Mouse (Mus musculus) ovary, postnatal 14 days (tissue): Measurements from ENCODE around the gene Tsx.
A peak's percentile ranks its signal among the peaks of the same experiment; 100 is the strongest.
"Not testable (repeated sequence)": the region's sequence is repeated elsewhere in the genome, so short reads cannot be mapped to it uniquely, and the experiment has no call there.

Experiments
- DNase-seq: peaks from one replicate; pipeline ENCODE4 v3.0.0; 2022; ENCODE audit warnings: low spot score

The Tsx gene

GRCm38 (mm10) chrX:103414167-103414566 is at the start of gene Tsx:
Gene Tsx, plus strand, starts transcription at chrX:103414467.
- DNase-seq = no peak

- no peak for DNase-seq
These were observed 48.1 kb upstream of the Tsx start for GRCm38 (mm10) chrX:103366201-103366600.

- DNase-seq = no peak
These were observed 45.6 kb upstream of the Tsx start for GRCm38 (mm10) chrX:103368650-103369049.

GRCm38 (mm10) chrX:103371221-103371620 is 43.0 kb upstream of the Tsx start:
- no peak for DNase-seq

GRCm38 (mm10) chrX:103371627-103372026 is 42.6 kb upstream of the Tsx start:
- no peak for DNase-seq

- DNase-seq = no peak
These were observed 40.0 kb upstream of the Tsx start for GRCm38 (mm10) chrX:103374250-103374649.

- no peak for DNase-seq
These were observed 29.7 kb upstream of the Tsx start for GRCm38 (mm10) chrX:103384528-103384927.

GRCm38 (mm10) chrX:103388131-103388530 is 26.1 kb upstream of the Tsx start:
- DNase-seq = no peak

GRCm38 (mm10) chrX:103393841-103394240 is 20.4 kb upstream of the Tsx start:
- no peak for DNase-seq

- no peak for DNase-seq
These were observed 9.2 kb upstream of the Tsx start for GRCm38 (mm10) chrX:103405021-103405420.

GRCm38 (mm10) chrX:103421710-103422109 is 7.4 kb downstream of the Tsx start, which contains the start of gene Gm26992:
Gene Gm26992, plus strand, starts transcription at chrX:103422010.
- no peak for DNase-seq

- DNase-seq = no peak
These were observed 13.4 kb downstream of the Tsx start for GRCm38 (mm10) chrX:103427677-103428076.

- no peak for DNase-seq
These were observed 18.0 kb downstream of the Tsx start for GRCm38 (mm10) chrX:103432293-103432692.

- no peak for DNase-seq
These were observed 23.8 kb downstream of the Tsx start for GRCm38 (mm10) chrX:103438023-103438422.

GRCm38 (mm10) chrX:103440803-103441202 is 26.5 kb downstream of the Tsx start:
- peak; percentile 16 for DNase-seq

- DNase-seq = peak; percentile 33
These were observed 29.5 kb downstream of the Tsx start for GRCm38 (mm10) chrX:103443755-103444154.

GRCm38 (mm10) chrX:103447539-103448169 is 33.4 kb downstream of the Tsx start:
- DNase-seq = peak; percentile 12

GRCm38 (mm10) chrX:103448429-103448828 is 34.2 kb downstream of the Tsx start:
- DNase-seq = not testable (repeated sequence)

- not testable (repeated sequence) for DNase-seq
These were observed 34.9 kb downstream of the Tsx start for GRCm38 (mm10) chrX:103448943-103449722.

GRCm38 (mm10) chrX:103452815-103453214 is 38.5 kb downstream of the Tsx start:
- no peak for DNase-seq

GRCm38 (mm10) chrX:103460056-103460455 is 45.8 kb downstream of the Tsx start:
- no peak for DNase-seq

- DNase-seq = no peak
These were observed 54.7 kb downstream of the Tsx start for GRCm38 (mm10) chrX:103468998-103469397.

- DNase-seq = no peak
These were observed 58.1 kb downstream of the Tsx start for GRCm38 (mm10) chrX:103472346-103472745.
